Mouse (Mus musculus): Measurements from ENCODE around the gene H2-Eb2. TPM values are rescaled to one million over a fixed set of nuclear protein-coding genes. Genes with fewer than 3 reads are reported as not detected.

The H2-Eb2 gene
- polyA plus RNA-seq, 1 experiment from 2014 or later: not detected

Other genes with a start within 250 kb of the H2-Eb2 start
- 0.43 and 0.57 TPM in 2 replicates for gene H2-Oa, start 233.3 kb upstream of the H2-Eb2 start, polyA plus RNA-seq (2015; fragmentation: Nextera tagmentation; extraction: Ambion mirVana)
- 5.3 and 5.5 TPM in 2 replicates for gene H2-DMa, start 206.1 kb upstream of the H2-Eb2 start, polyA plus RNA-seq (2015; fragmentation: Nextera tagmentation; extraction: Ambion mirVana)
- gene Brd2, start 203.0 kb upstream of the H2-Eb2 start, polyA plus RNA-seq (2015; fragmentation: Nextera tagmentation; extraction: Ambion mirVana): 32.0 and 35.8 TPM in 2 replicates
- 0.74 and 1.0 TPM in 2 replicates for gene H2-DMb2, start 182.4 kb upstream of the H2-Eb2 start, polyA plus RNA-seq (2015; fragmentation: Nextera tagmentation; extraction: Ambion mirVana)
- 1.3 and 1.5 TPM in 2 replicates for gene H2-DMb1, start 172.6 kb upstream of the H2-Eb2 start, polyA plus RNA-seq (2015; fragmentation: Nextera tagmentation; extraction: Ambion mirVana)
- 3.8 and 4.2 TPM in 2 replicates for gene Tap1, start 138.1 kb upstream of the H2-Eb2 start, polyA plus RNA-seq (2015; fragmentation: Nextera tagmentation; extraction: Ambion mirVana)
- 9.6 and 9.7 TPM in 2 replicates for gene Psmb9, start 137.9 kb upstream of the H2-Eb2 start, polyA plus RNA-seq (2015; fragmentation: Nextera tagmentation; extraction: Ambion mirVana)
- gene Psmb8, start 127.9 kb upstream of the H2-Eb2 start, polyA plus RNA-seq (2015; fragmentation: Nextera tagmentation; extraction: Ambion mirVana): 17.7 and 18.5 TPM in 2 replicates
- 6.7 TPM in 2 replicates for gene Tap2, start 122.1 kb upstream of the H2-Eb2 start, polyA plus RNA-seq (2015; fragmentation: Nextera tagmentation; extraction: Ambion mirVana)
- 0.44 and 0.54 TPM in 2 replicates for gene H2-Ob, start 86.8 kb upstream of the H2-Eb2 start, polyA plus RNA-seq (2015; fragmentation: Nextera tagmentation; extraction: Ambion mirVana)
- 8.9 and 12.0 TPM in 2 replicates for gene H2-Ab1, start 68.0 kb upstream of the H2-Eb2 start, polyA plus RNA-seq (2015; fragmentation: Nextera tagmentation; extraction: Ambion mirVana)
- 4.3 and 4.7 TPM in 2 replicates for gene H2-Aa, start 37.8 kb upstream of the H2-Eb2 start, polyA plus RNA-seq (2015; fragmentation: Nextera tagmentation; extraction: Ambion mirVana)
- 3.1 and 3.2 TPM in 2 replicates for gene H2-Eb1, start 19.8 kb upstream of the H2-Eb2 start, polyA plus RNA-seq (2015; fragmentation: Nextera tagmentation; extraction: Ambion mirVana)
- gene Btnl2, start 29.2 kb downstream of the H2-Eb2 start, polyA plus RNA-seq (2015; fragmentation: Nextera tagmentation; extraction: Ambion mirVana): 0.04 and 0.13 TPM in 2 replicates
- gene Btnl1, start 51.5 kb downstream of the H2-Eb2 start, polyA plus RNA-seq (2015; fragmentation: Nextera tagmentation; extraction: Ambion mirVana): 0.06 and 0.31 TPM in 2 replicates
- gene BC051142, start 73.2 kb downstream of the H2-Eb2 start, polyA plus RNA-seq (2015; fragmentation: Nextera tagmentation; extraction: Ambion mirVana): 0.12 and 0.16 TPM in 2 replicates
- 0.14 TPM in 1 of 2 replicates, not detected in the other for gene Btnl4, start 151.7 kb downstream of the H2-Eb2 start, polyA plus RNA-seq (2015; fragmentation: Nextera tagmentation; extraction: Ambion mirVana)
- gene Btnl6, start 191.7 kb downstream of the H2-Eb2 start, polyA plus RNA-seq (2015; fragmentation: Nextera tagmentation; extraction: Ambion mirVana): 0.17 TPM in 1 of 2 replicates, not detected in the other
- gene Notch4, start 238.6 kb downstream of the H2-Eb2 start, polyA plus RNA-seq (2015; fragmentation: Nextera tagmentation; extraction: Ambion mirVana): 0.71 and 0.81 TPM in 2 replicates